In the genomic region with DNA sequence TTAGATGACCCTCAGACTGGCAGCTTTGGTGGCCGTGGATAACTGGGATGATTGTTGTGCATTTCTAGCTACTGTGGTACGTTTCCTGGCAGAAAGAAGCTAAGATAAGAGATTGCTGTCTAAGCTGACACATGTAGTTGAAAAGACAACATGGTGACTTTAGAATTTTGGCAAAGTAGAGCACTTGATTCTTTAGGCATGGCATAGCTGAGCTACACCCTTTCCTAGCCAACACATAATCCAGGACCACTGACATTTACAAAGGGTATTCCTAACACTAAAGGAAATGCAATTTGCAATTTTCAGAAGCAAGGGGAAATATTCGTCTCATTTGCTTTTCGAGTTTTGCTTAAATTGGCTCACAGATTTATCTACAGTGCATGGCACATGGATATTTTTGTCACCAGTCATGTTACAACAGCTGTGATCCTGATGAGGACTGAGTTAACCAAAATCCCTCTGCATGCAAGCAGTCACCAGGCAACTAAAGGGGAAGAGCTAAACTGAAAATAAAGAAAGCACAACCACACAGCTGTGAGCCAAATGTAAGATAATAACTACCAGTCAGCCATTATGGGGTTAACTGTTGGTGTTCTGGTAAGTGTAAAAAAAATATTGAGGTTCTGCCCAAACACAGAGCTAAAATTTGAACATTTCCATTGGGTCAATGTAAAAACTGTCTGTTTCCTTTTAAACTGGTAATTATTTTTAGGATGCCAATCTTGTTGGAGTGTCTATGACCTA, we compare ENCODE assay signal across 28 mouse cellular contexts.
DNase-seq lines count a peak whose midpoint lies in the region; ATAC-seq lines count a peak whose summit lies in the region.
"Had no signal": no experiment of that assay in that cellular context is flagged by ENCODE, and none has a peak within 500 bp of the region (broad histone marks: within the 10 kb centered on the region; RNA-seq: fewer than 3 reads in every experiment).

No protein-coding gene starts in this region.

- WGBS in forebrain, embryonic 14.5 days: 82% methylated on average over 4 of the region's 4 CpGs
- 90% methylated on average over 4 of the region's 4 CpGs for WGBS in forebrain, embryonic 10.5 days
- 43% methylated on average over 4 of the region's 4 CpGs for WGBS in lung, embryonic 15.5 days
- 57% methylated on average over 4 of the region's 4 CpGs for WGBS in embryonic facial prominence, embryonic 14.5 days

- H3K4me1 ChIP-seq in forebrain, embryonic 14.5 days (ENCODE audit: control insufficient read depth, insufficient read depth, low read length): no peaks in the 10 kb centered on the region
- H3K4me1 ChIP-seq in forebrain, embryonic 10.5 days: no peaks in the 10 kb centered on the region
- H3K4me1 ChIP-seq in lung, embryonic 15.5 days: no peaks in the 10 kb centered on the region
- H3K4me1 ChIP-seq in embryonic facial prominence, embryonic 14.5 days (ENCODE audit: control insufficient read depth, insufficient read depth, low read length): 0 out of 2 replicates have a peak, but pooled peaks cover 6% of the 10 kb centered on the region
- H3K4me1 ChIP-seq: hindbrain, embryonic 10.5 days; hindbrain, embryonic 15.5 days; kidney, embryonic 15.5 days; limb, embryonic 10.5 days; limb, embryonic 15.5 days; liver, embryonic 13.5 days; midbrain, embryonic 13.5 days; stomach, embryonic 15.5 days had no signal

- H3K36me3 ChIP-seq in forebrain, embryonic 14.5 days (ENCODE audit: control insufficient read depth, insufficient read depth, low read length): no peaks in the 10 kb centered on the region
- no peaks in the 10 kb centered on the region for H3K36me3 ChIP-seq in forebrain, embryonic 10.5 days (replicated peaks)
- no peaks in the 10 kb centered on the region for H3K36me3 ChIP-seq in lung, embryonic 15.5 days
- no peaks in the 10 kb centered on the region for H3K36me3 ChIP-seq in embryonic facial prominence, embryonic 14.5 days (ENCODE audit: control insufficient read depth, insufficient read depth, low read length)
- H3K36me3 ChIP-seq: G1E; hindbrain, embryonic 10.5 days; hindbrain, embryonic 15.5 days; kidney, embryonic 15.5 days; limb, embryonic 10.5 days; limb, embryonic 15.5 days; liver, embryonic 13.5 days; midbrain, embryonic 13.5 days; stomach, embryonic 15.5 days had no signal

- H3K27ac ChIP-seq in forebrain, embryonic 14.5 days (ENCODE audit: low read depth, low read length): no peak overlapping the region
- H3K27ac ChIP-seq in forebrain, embryonic 10.5 days: no peak overlapping the region
- H3K27ac ChIP-seq in lung, embryonic 15.5 days: peak overlapping the region; percentile 55
- H3K27ac ChIP-seq in embryonic facial prominence, embryonic 14.5 days (replicated peaks; ENCODE audit: low read depth, low read length): no peak overlapping the region
- H3K27ac ChIP-seq: hindbrain, embryonic 10.5 days; hindbrain, embryonic 15.5 days; kidney, embryonic 15.5 days; limb, embryonic 10.5 days; limb, embryonic 15.5 days; liver, embryonic 13.5 days; macrophage; midbrain, embryonic 13.5 days; stomach, embryonic 15.5 days had no signal

- no peak overlapping the region for H3K9ac ChIP-seq in forebrain, embryonic 14.5 days (ENCODE audit: low read length)
- no peak overlapping the region for H3K9ac ChIP-seq in lung, embryonic 15.5 days
- H3K9ac ChIP-seq in embryonic facial prominence, embryonic 14.5 days (ENCODE audit: low read depth, low read length): no peak overlapping the region
- H3K9ac ChIP-seq: hindbrain, embryonic 15.5 days; kidney, embryonic 15.5 days; limb, embryonic 15.5 days; liver, embryonic 13.5 days; midbrain, embryonic 13.5 days; stomach, embryonic 15.5 days had no signal

- ATAC-seq in forebrain, embryonic 14.5 days: no peak
- ATAC-seq in lung, embryonic 15.5 days (ENCODE audit: borderline replicate concordance, extremely low read depth, low FRiP score, low TSS enrichment): peak; percentile 35; the same call in 1 of the 2 replicates
- no peak for ATAC-seq in embryonic facial prominence, embryonic 14.5 days (ENCODE audit: low read depth)
- ATAC-seq: lung, postnatal 0 days; midbrain, embryonic 13.5 days had no signal

- no peak overlapping the region for H3K4me2 ChIP-seq in forebrain, embryonic 14.5 days (ENCODE audit: low read length)
- H3K4me2 ChIP-seq in lung, embryonic 15.5 days: no peak overlapping the region
- no peak overlapping the region for H3K4me2 ChIP-seq in embryonic facial prominence, embryonic 14.5 days (ENCODE audit: low read depth, low read length)
- H3K4me2 ChIP-seq: hindbrain, embryonic 15.5 days; kidney, embryonic 15.5 days; limb, embryonic 15.5 days; liver, embryonic 13.5 days; midbrain, embryonic 13.5 days; stomach, embryonic 15.5 days had no signal

- H3K27me3 ChIP-seq in forebrain, embryonic 14.5 days (replicated peaks; ENCODE audit: control insufficient read depth, insufficient read depth, low read length): no peaks in the 10 kb centered on the region
- no peaks in the 10 kb centered on the region for H3K27me3 ChIP-seq in forebrain, embryonic 10.5 days (ENCODE audit: poor library complexity, severe bottlenecking)
- no peaks in the 10 kb centered on the region for H3K27me3 ChIP-seq in lung, embryonic 15.5 days
- no peaks in the 10 kb centered on the region for H3K27me3 ChIP-seq in embryonic facial prominence, embryonic 14.5 days (replicated peaks; ENCODE audit: control insufficient read depth, insufficient read depth, low read length)
- H3K27me3 ChIP-seq: hindbrain, embryonic 15.5 days; kidney, embryonic 15.5 days; limb, embryonic 15.5 days; liver, embryonic 13.5 days; midbrain, embryonic 13.5 days; stomach, embryonic 15.5 days had no signal

- no peak overlapping the region for H3K4me3 ChIP-seq in forebrain, embryonic 14.5 days (ENCODE audit: low read depth, low read length)
- H3K4me3 ChIP-seq in forebrain, embryonic 10.5 days: no peak overlapping the region
- no peak overlapping the region for H3K4me3 ChIP-seq in lung, embryonic 15.5 days
- H3K4me3 ChIP-seq in embryonic facial prominence, embryonic 14.5 days (ENCODE audit: low read depth, low read length): no peak overlapping the region
- H3K4me3 ChIP-seq: hindbrain, embryonic 10.5 days; hindbrain, embryonic 15.5 days; kidney, embryonic 15.5 days; limb, embryonic 10.5 days; limb, embryonic 15.5 days; liver, embryonic 13.5 days; midbrain, embryonic 13.5 days; stomach, embryonic 15.5 days had no signal

- peak; percentile 7 for DNase-seq in forebrain, embryonic 14.5 days (ENCODE audit: low spot score)
- no peak for DNase-seq in forebrain, embryonic 10.5 days (ENCODE audit: extremely low spot score, low spot score)
- DNase-seq in layer of hippocampus, adult 11-12 months (ENCODE audit: low spot score): peak; percentile 13
- no peak for DNase-seq in layer of hippocampus, postnatal 36 days
- no peak for DNase-seq in lung, postnatal 25 days (ENCODE audit: low spot score)
- DNase-seq in embryonic facial prominence, embryonic 14.5 days (ENCODE audit: low spot score): peak; percentile 20
- no peak for DNase-seq in embryo, embryonic 10 days (ENCODE audit: low spot score)
- DNase-seq: adrenal gland, adult 8-10 months; cerebellum, adult 18-20 months; cerebellum, postnatal 10 days; gastrocnemius, postnatal 14 days; heart, postnatal 14 days; kidney, adult 18-20 months; kidney, postnatal 25 days; liver, embryonic 13.5 days; right cerebral cortex, postnatal 14 days; thymus, postnatal 36 days had no signal

- H3K9me3 ChIP-seq in forebrain, embryonic 14.5 days (replicated peaks; ENCODE audit: control insufficient read depth, low read length): no peaks in the 10 kb centered on the region
- H3K9me3 ChIP-seq in forebrain, embryonic 10.5 days: no peaks in the 10 kb centered on the region
- no peaks in the 10 kb centered on the region for H3K9me3 ChIP-seq in lung, embryonic 15.5 days
- no peaks in the 10 kb centered on the region for H3K9me3 ChIP-seq in embryonic facial prominence, embryonic 14.5 days (ENCODE audit: control insufficient read depth, low read length)
- H3K9me3 ChIP-seq: G1E; hindbrain, embryonic 10.5 days; hindbrain, embryonic 15.5 days; kidney, embryonic 15.5 days; limb, embryonic 10.5 days; limb, embryonic 15.5 days; liver, embryonic 13.5 days; midbrain, embryonic 13.5 days; stomach, embryonic 15.5 days had no signal

Comparison
In these comparisons a context has a peak if more than half of its experiments do, and no peak if none do; other contexts are left out.
1. DNase-seq: peak in forebrain, embryonic 14.5 days (single experiment), layer of hippocampus, adult 11-12 months (single experiment) and embryonic facial prominence, embryonic 14.5 days (single experiment); none in forebrain, embryonic 10.5 days (single experiment), layer of hippocampus, postnatal 36 days (0 of 2), lung, postnatal 25 days (single experiment) and embryo, embryonic 10 days (single experiment).